Mouse (Mus musculus) limb, embryonic 14.5 days (tissue): ENCODE data around the gene Tcap. TPM values are rescaled to one million over a fixed set of nuclear protein-coding genes. Genes with fewer than 3 reads are reported as not detected.

Source experiments
- ATAC-seq: fragments of 200-750 bp; cut with Nextera tagmentation; 2 replicates; pipeline ENCODE4 v1.8.0; 2017; ENCODE audit warnings: low read depth, moderate number of reproducible peaks, moderate TSS enrichment; ENCODE audit not compliant: low FRiP score
- DNase-seq: peaks from one replicate; pipeline ENCODE4 v3.0.0-alpha.2; 2015; ENCODE audit warnings: low spot score
- H3K27ac ChIP-seq: fragments of 300-500 bp; sonication (generic); replicated peaks from 2 replicates; pipeline ENCODE4 v1.5.1; 2014; ENCODE audit warnings: low read depth, mild to moderate bottlenecking, low read length, moderate library complexity, mixed read lengths
- H3K27me3 ChIP-seq: fragments of 300-500 bp; sonication (generic); 2 replicates; pipeline ENCODE4 v1.6.1; 2014; ENCODE audit warnings: low read length, mixed read lengths; ENCODE audit not compliant: control insufficient read depth, insufficient read depth
- H3K36me3 ChIP-seq: fragments of 300-500 bp; sonication (generic); 2 replicates; pipeline ENCODE4 v1.6.1; 2014; ENCODE audit warnings: mild to moderate bottlenecking, low read length, moderate library complexity, mixed read lengths; ENCODE audit not compliant: control insufficient read depth, insufficient read depth
- H3K4me1 ChIP-seq: fragments of 300-500 bp; sonication (generic); 2 replicates; pipeline ENCODE4 v1.6.1; 2014; ENCODE audit warnings: antibody characterized with exemption, low read length, mixed read lengths; ENCODE audit not compliant: control insufficient read depth, insufficient read depth
- H3K4me2 ChIP-seq: fragments of 300-500 bp; sonication (generic); replicated peaks from 2 replicates; pipeline ENCODE4 v1.6.1; 2014; ENCODE audit warnings: low read depth, mild to moderate bottlenecking, low read length, moderate library complexity; ENCODE audit not compliant: severe bottlenecking
- H3K4me3 ChIP-seq: fragments of 300-500 bp; sonication (generic); replicated peaks from 2 replicates; pipeline ENCODE4 v1.5.1; 2014; ENCODE audit warnings: low read length
- H3K9ac ChIP-seq: fragments of 300-500 bp; sonication (generic); 2 replicates; pipeline ENCODE4 v1.6.1; 2014; ENCODE audit warnings: mild to moderate bottlenecking, low read depth, low read length, moderate library complexity; ENCODE audit not compliant: severe bottlenecking
- H3K9me3 ChIP-seq: fragments of 300-500 bp; sonication (generic); 2 replicates; pipeline ENCODE4 v1.6.1; 2016; ENCODE audit warnings: low read length; ENCODE audit not compliant: control insufficient read depth
- POLR2A ChIP-seq: fragments of 200-500 bp; IDR thresholded peaks from 2 replicates; pipeline ENCODE4 v1.8.0; 2012; ENCODE audit warnings: inconsistent platforms, mild to moderate bottlenecking, moderate library complexity, borderline replicate concordance; ENCODE audit not compliant: insufficient read depth, insufficient read length; ENCODE audit errors: extremely low read depth
- WGBS: fragments of 180-500 bp; shearing (Covaris S2); extraction: QIAGEN DNeasy Blood & Tissue Kit; methylation state at CpG from one replicate; pipeline ENCODE4 v1.1.7; 2014; 5-methylcytosine and 5-hydroxymethylcytosine counted together
- polyA plus RNA-seq, 2 experiments: library from polyadenylated mRNA; depleted of rRNA in 1 of 2; stranded (reverse) in 1 of 2; unstranded in 1 of 2; fragments of >200 nt; fragmentation: Nextera tagmentation in 1 of 2; extraction: Ambion mirVana in 1 of 2; gene quantifications; 2 replicates each; pipeline versions ENCODE4 v1.2.1 to v1.2.3; 2012 to 2014

Gene Tcap
- polyA plus RNA-seq (2012; rRNA removed), result 12.3 and 13.2 TPM in 2 replicates
- polyA plus RNA-seq (2014; fragmentation: Nextera tagmentation; extraction: Ambion mirVana), result 10.9 and 18.1 TPM in 2 replicates

GRCm38 (mm10) chr11:98383261-98384030, at the start of gene Tcap:
TSS of gene Tcap (plus strand) at chr11:98383811.
- peaks cover 39% of the 10 kb centered on the region for H3K27me3 ChIP-seq
- no peak within 1 kb of the TSS for H3K9ac ChIP-seq
- H3K4me2 ChIP-seq, result no peak within 1 kb of the TSS
- no peak for ATAC-seq
- no peak within 1 kb of the TSS for H3K27ac ChIP-seq
- peaks cover 23% of the 10 kb centered on the region for H3K36me3 ChIP-seq
- H3K9me3 ChIP-seq, result no peaks in the 10 kb centered on the region
- H3K4me3 ChIP-seq, result no peak within 1 kb of the TSS
- no peak for TF ChIP-seq POLR2A
- DNase-seq, result no peak
- 47% methylated on average over 14 of the region's 14 CpGs for WGBS
- no peaks in the 10 kb centered on the region; the same call in 1 of the 2 replicates for H3K4me1 ChIP-seq

DNA sequence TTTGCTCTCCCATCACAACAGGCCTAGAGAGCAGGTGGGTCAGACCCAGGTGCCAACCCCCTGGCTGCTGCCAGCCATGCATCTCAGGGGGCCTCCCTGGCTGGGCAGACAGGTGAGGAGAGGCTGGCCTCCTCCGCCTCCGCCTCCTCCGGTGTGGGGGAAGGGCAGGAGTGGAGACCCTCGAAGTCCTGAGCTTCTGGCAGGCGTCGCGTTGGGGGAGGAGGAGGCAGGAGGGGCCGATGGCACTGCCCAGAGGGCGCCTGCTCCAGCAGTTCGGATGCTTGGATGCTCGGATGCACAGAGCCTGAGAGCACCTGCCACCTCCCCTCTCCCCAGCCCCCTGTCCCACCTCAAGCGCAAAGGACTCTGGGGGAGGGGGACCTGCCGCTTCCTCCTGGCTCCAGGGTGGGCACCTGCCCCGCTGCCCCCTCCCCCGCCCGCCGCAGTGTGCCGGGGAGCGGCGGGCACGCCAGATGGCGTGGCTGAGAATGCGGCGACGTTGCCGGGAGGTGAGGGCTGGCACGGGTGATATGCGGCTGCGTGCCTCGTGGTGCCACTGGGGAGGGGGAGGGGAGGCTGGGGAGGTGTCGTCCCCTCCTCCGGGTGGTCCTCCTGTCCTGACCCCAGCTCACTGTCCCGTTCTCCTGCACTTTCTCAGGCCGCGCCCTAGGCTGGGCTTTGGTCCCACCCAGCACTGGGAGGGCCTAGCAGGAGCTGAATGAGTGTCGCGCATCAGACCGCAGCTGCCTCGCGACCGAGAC, 49.5 kb upstream of the Tcap start:
- Histone ChIP-seq H3K36me3 (no peaks in the 10 kb centered on the region), H3K4me3 (no peak overlapping the region; the same call in 1 of the 2 replicates), H3K9ac (no peak overlapping the region), H3K27ac (no peak overlapping the region), H3K27me3 (peaks cover 99% of the 10 kb centered on the region), H3K4me2 (peak overlapping the region; percentile 25; the same call in 1 of the 2 replicates), H3K9me3 (no peaks in the 10 kb centered on the region), H3K4me1 (peaks cover 2% of the 10 kb centered on the region; the same call in 1 of the 2 replicates)
- no peak for ATAC-seq
- TF ChIP-seq POLR2A, result no peak
- 2% methylated on average over 19 of the region's 41 CpGs for WGBS
- DNase-seq, result no peak

DNA sequence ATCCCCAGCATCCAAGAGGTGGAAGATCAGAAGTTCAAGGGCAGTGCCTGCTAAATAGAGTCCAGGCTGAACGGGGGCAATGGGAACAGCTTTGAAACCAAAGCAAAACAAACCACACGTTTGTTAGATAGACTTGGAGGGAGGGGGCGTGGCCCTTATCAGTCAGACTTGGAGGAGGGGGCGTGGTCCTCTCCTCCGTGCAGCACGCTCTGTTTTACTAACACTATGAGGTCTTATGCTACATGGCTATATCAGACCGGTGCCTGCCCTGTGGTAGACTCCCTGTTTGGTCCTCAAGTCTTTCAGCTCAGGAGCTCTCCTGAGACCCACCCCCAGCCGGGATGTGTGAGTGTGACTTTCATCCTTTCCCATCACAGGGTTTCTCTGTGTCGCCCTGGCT, 48.4 kb upstream of the Tcap start:
- H3K9ac ChIP-seq, result no peak overlapping the region
- no peak for TF ChIP-seq POLR2A
- H3K27ac ChIP-seq, result no peak overlapping the region
- H3K9me3 ChIP-seq, result no peaks in the 10 kb centered on the region
- WGBS, result 12% methylated on average over 9 of the region's 9 CpGs
- peaks cover 9% of the 10 kb centered on the region; the same call in 1 of the 2 replicates for H3K4me1 ChIP-seq
- no peaks in the 10 kb centered on the region for H3K36me3 ChIP-seq
- no peak overlapping the region for H3K4me3 ChIP-seq
- peaks cover 99% of the 10 kb centered on the region for H3K27me3 ChIP-seq
- no peak overlapping the region for H3K4me2 ChIP-seq
- no peak for DNase-seq
- no peak for ATAC-seq

DNA sequence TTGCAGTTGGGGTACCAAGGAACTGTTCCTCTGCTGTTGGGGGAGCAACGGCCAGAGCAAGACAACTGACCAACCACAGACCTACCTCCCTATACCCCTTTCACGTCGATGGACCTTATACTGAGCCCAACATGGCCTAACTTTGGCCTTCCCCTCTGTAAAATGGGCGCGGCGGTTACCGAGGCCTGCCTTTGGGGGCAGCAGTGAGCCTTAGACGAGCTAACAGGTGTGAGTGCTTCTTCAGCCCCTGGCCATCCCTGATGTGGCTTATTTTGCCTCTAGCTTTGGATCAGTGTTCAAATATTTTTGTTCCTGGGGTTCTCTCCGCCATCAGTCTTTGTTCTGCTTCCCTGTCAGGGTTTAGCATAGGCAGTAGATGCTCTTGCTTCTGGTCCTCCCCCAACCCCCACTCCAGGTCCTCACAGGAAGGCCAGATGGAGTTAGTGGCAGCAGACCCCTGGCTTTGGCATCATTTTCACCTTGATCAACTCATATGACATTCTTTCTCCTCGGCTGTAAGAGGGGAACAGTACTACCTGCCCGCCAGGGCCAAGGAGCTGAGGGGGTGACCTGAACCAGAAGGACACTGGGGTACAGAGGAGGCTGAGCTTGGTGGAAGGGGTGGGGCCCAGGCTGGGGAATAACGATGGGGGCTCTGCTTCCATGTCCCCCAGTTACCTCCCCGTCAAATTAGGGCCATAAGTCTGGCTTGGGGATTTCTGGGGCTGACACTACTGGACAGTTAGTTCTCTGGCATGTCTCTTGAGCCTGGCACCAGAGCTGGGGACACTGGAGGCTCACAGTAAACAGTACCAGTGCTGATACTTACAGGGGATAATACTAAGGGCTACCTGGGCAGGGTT, 47.1 kb upstream of the Tcap start:
- no peaks in the 10 kb centered on the region for H3K9me3 ChIP-seq
- TF ChIP-seq POLR2A, result no peak
- H3K4me3 ChIP-seq, result no peak overlapping the region
- DNase-seq, result no peak
- H3K27ac ChIP-seq, result no peak overlapping the region
- H3K4me2 ChIP-seq, result no peak overlapping the region
- H3K36me3 ChIP-seq, result no peaks in the 10 kb centered on the region
- no peak for ATAC-seq
- H3K9ac ChIP-seq, result no peak overlapping the region
- peaks cover 93% of the 10 kb centered on the region for H3K27me3 ChIP-seq
- WGBS, result 17% methylated on average over 13 of the region's 13 CpGs
- H3K4me1 ChIP-seq, result peaks cover 9% of the 10 kb centered on the region; the same call in 1 of the 2 replicates

- Histone ChIP-seq H3K4me2 (peak overlapping the region; percentile 95), H3K27me3 (peaks cover 80% of the 10 kb centered on the region), H3K4me1 (peaks cover 20% of the 10 kb centered on the region), H3K4me3 (peak overlapping the region; percentile 50), H3K9ac (peak overlapping the region; percentile 45), H3K36me3 (no peaks in the 10 kb centered on the region), H3K9me3 (no peaks in the 10 kb centered on the region), H3K27ac (no peak overlapping the region)
- TF ChIP-seq POLR2A, result no peak
- no peak for DNase-seq
- ATAC-seq, result no peak
- under 1% methylated on average over 41 of the region's 57 CpGs for WGBS
These were observed 45.1 kb upstream of the Tcap start for GRCm38 (mm10) chr11:98338507-98338961.
